Mouse (Mus musculus) hindbrain, embryonic 16.5 days (tissue): ENCODE measurements around the gene Ascl1. TPM values are rescaled to one million over a fixed set of nuclear protein-coding genes. Genes with fewer than 3 reads are reported as not detected.
A peak's percentile ranks its signal among the peaks of the same experiment; 100 is the strongest.

Source experiments
- ATAC-seq: fragments of 200-750 bp; cut with Nextera tagmentation; 2 replicates; pipeline ENCODE4 v1.8.0; 2017; ENCODE audit warnings: moderate TSS enrichment, moderate library complexity
- H3K27ac ChIP-seq: fragments of 300-500 bp; sonication (generic); 2 replicates; pipeline ENCODE4 v1.5.1; 2014; ENCODE audit warnings: low read depth, mild to moderate bottlenecking, control low read depth, low read length, moderate library complexity
- H3K27me3 ChIP-seq: fragments of 300-500 bp; sonication (generic); replicated peaks from 2 replicates; pipeline ENCODE4 v1.6.1; 2014; ENCODE audit warnings: low read length; ENCODE audit not compliant: control insufficient read depth, insufficient read depth
- H3K36me3 ChIP-seq: fragments of 300-500 bp; sonication (generic); 2 replicates; pipeline ENCODE4 v1.6.1; 2014; ENCODE audit warnings: mild to moderate bottlenecking, low read length, moderate library complexity, mixed read lengths; ENCODE audit not compliant: control insufficient read depth, insufficient read depth
- H3K4me1 ChIP-seq: fragments of 300-500 bp; sonication (generic); 2 replicates; pipeline ENCODE4 v1.6.1; 2014; ENCODE audit warnings: low read depth, low read length; ENCODE audit not compliant: control insufficient read depth, insufficient read depth
- H3K4me2 ChIP-seq: fragments of 300-500 bp; sonication (generic); 2 replicates; pipeline ENCODE4 v1.6.1; 2014; ENCODE audit warnings: mild to moderate bottlenecking, low read length, control low read depth, moderate library complexity
- H3K4me3 ChIP-seq: fragments of 300-500 bp; sonication (generic); 2 replicates; pipeline ENCODE4 v1.5.1; 2014; ENCODE audit warnings: mild to moderate bottlenecking, low read length, control low read depth, moderate library complexity
- H3K9ac ChIP-seq: fragments of 300-500 bp; sonication (generic); 2 replicates; pipeline ENCODE4 v1.6.1; 2014; ENCODE audit warnings: low read depth, mild to moderate bottlenecking, control low read depth, low read length, moderate library complexity
- H3K9me3 ChIP-seq: fragments of 300-500 bp; sonication (generic); 2 replicates; pipeline ENCODE4 v1.6.1; 2014; ENCODE audit warnings: mild to moderate bottlenecking, low read length, moderate library complexity; ENCODE audit not compliant: control insufficient read depth
- WGBS: fragments of 180-500 bp; shearing (Covaris S2); extraction: QIAGEN DNeasy Blood & Tissue Kit; methylation state at CpG from one replicate; pipeline ENCODE4 v1.1.7; 2014; 5-methylcytosine and 5-hydroxymethylcytosine counted together
- polyA plus RNA-seq: library from polyadenylated mRNA; unstranded; fragments of >200 nt; fragmentation: Nextera tagmentation; extraction: Ambion mirVana; gene quantifications from 2 replicates; pipeline ENCODE4 v1.2.1, GENCODE M21; 2015

Ascl1 gene
- 6.3 and 9.6 TPM in 2 replicates for polyA plus RNA-seq

GRCm38 (mm10) chr10:87493576-87493975 is at the start of gene Ascl1:
Gene Ascl1 (minus strand): TSS chr10:87493660.
- H3K4me2 ChIP-seq: peak within 1 kb of the TSS; percentile 97
- no peaks in the 10 kb centered on the region; the same call in 1 of the 2 replicates for H3K27me3 ChIP-seq
- no peaks in the 10 kb centered on the region for H3K36me3 ChIP-seq
- H3K9ac ChIP-seq: peak within 1 kb of the TSS; percentile 79
- H3K27ac ChIP-seq: peak within 1 kb of the TSS; percentile 86
- H3K4me3 ChIP-seq: peak within 1 kb of the TSS; percentile 79
- 0% methylated on average over 30 of the region's 34 CpGs for WGBS
- peak; percentile 61 for ATAC-seq
- peaks cover 25% of the 10 kb centered on the region for H3K4me1 ChIP-seq
- H3K9me3 ChIP-seq: no peaks in the 10 kb centered on the region

- ATAC-seq: no peak
- H3K27me3 ChIP-seq: no peaks in the 10 kb centered on the region
- H3K9me3 ChIP-seq: no peaks in the 10 kb centered on the region
- H3K4me1 ChIP-seq: no peaks in the 10 kb centered on the region
- no peak overlapping the region for H3K4me3 ChIP-seq
- H3K4me2 ChIP-seq: no peak overlapping the region
- H3K9ac ChIP-seq: no peak overlapping the region
- no peaks in the 10 kb centered on the region for H3K36me3 ChIP-seq
- H3K27ac ChIP-seq: no peak overlapping the region
- 83% methylated on average over 1 of the region's 1 CpGs for WGBS
These were observed 40.7 kb upstream of the Ascl1 start for GRCm38 (mm10) chr10:87534172-87534571.

DNA sequence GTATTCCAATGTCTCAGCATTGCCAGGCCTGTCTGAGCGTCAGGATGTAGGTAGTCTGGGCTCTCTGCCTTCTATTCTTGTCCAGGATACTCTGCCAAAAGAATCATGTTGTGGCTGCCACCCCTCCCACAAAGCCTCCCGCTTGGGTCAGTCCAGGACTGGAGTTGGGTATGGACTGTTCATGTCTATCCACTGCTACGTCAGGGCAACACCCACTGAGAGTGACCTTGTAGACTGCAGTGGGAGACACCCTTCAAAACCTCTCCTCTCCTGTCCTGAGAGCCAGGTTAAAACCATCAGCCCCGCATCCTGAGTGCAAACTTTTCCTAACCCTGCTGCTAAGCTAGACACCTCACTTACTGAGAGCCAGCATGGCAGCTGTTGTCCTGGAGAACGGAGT is 28.2 kb upstream of the Ascl1 start, which contains the start of gene Pah:
Pah (plus strand) TSS at position 150 of the 400 bp plus-strand sequence.
- no peak within 1 kb of the TSS for H3K27ac ChIP-seq
- WGBS: 81% methylated on average over 5 of the region's 5 CpGs
- H3K4me3 ChIP-seq: no peak within 1 kb of the TSS
- ATAC-seq: no peak
- no peaks in the 10 kb centered on the region for H3K4me1 ChIP-seq
- H3K27me3 ChIP-seq: no peaks in the 10 kb centered on the region
- no peaks in the 10 kb centered on the region for H3K9me3 ChIP-seq
- no peak within 1 kb of the TSS for H3K9ac ChIP-seq
- no peaks in the 10 kb centered on the region for H3K36me3 ChIP-seq
- no peak within 1 kb of the TSS for H3K4me2 ChIP-seq

GRCm38 (mm10) chr10:87520401-87521116 is 27.1 kb upstream of the Ascl1 start:
- Histone ChIP-seq H3K4me3 (no peak overlapping the region), H3K4me1 (no peaks in the 10 kb centered on the region), H3K36me3 (no peaks in the 10 kb centered on the region), H3K27me3 (no peaks in the 10 kb centered on the region), H3K4me2 (no peak overlapping the region), H3K9ac (no peak overlapping the region), H3K27ac (no peak overlapping the region), H3K9me3 (no peaks in the 10 kb centered on the region)
- no peak for ATAC-seq
- 75% methylated on average over 4 of the region's 4 CpGs for WGBS

GRCm38 (mm10) chr10:87518585-87518984 is 25.1 kb upstream of the Ascl1 start:
- Histone ChIP-seq H3K4me1 (no peaks in the 10 kb centered on the region), H3K9me3 (no peaks in the 10 kb centered on the region), H3K36me3 (no peaks in the 10 kb centered on the region), H3K4me2 (no peak overlapping the region), H3K27me3 (no peaks in the 10 kb centered on the region), H3K4me3 (no peak overlapping the region), H3K27ac (no peak overlapping the region), H3K9ac (no peak overlapping the region)
- WGBS: 82% methylated on average over 2 of the region's 2 CpGs
- ATAC-seq: no peak

- H3K36me3 ChIP-seq: no peaks in the 10 kb centered on the region
- ATAC-seq: no peak
- no peaks in the 10 kb centered on the region for H3K4me1 ChIP-seq
- no peak overlapping the region for H3K9ac ChIP-seq
- no peak overlapping the region for H3K4me2 ChIP-seq
- H3K27me3 ChIP-seq: no peaks in the 10 kb centered on the region
- no peak overlapping the region for H3K27ac ChIP-seq
- H3K9me3 ChIP-seq: no peaks in the 10 kb centered on the region
- no peak overlapping the region for H3K4me3 ChIP-seq
These were observed 19.6 kb upstream of the Ascl1 start for GRCm38 (mm10) chr10:87513052-87513451.

GRCm38 (mm10) chr10:87508581-87508980 is 15.1 kb upstream of the Ascl1 start:
- 97% methylated on average over 4 of the region's 4 CpGs for WGBS

GRCm38 (mm10) chr10:87503946-87504345 is 10.5 kb upstream of the Ascl1 start:
- no peak overlapping the region for H3K4me3 ChIP-seq
- peak overlapping the region; percentile 48 for H3K4me2 ChIP-seq
- no peaks in the 10 kb centered on the region for H3K36me3 ChIP-seq
- peaks cover 7% of the 10 kb centered on the region for H3K4me1 ChIP-seq
- peaks cover 6% of the 10 kb centered on the region for H3K27me3 ChIP-seq
- no peak overlapping the region for H3K9ac ChIP-seq
- H3K9me3 ChIP-seq: no peaks in the 10 kb centered on the region
- ATAC-seq: peak; percentile 55
- no peak overlapping the region for H3K27ac ChIP-seq
- WGBS: 4% methylated on average over 10 of the region's 10 CpGs

More at GRCm38 (mm10) chr10:87508581-87508980, 15.1 kb upstream of the Ascl1 start:
- no peak overlapping the region for H3K27ac ChIP-seq
- no peaks in the 10 kb centered on the region for H3K4me1 ChIP-seq
- H3K27me3 ChIP-seq: 0 out of 2 replicates have a peak, but pooled peaks cover 3% of the 10 kb centered on the region
- no peak overlapping the region for H3K4me3 ChIP-seq
- no peaks in the 10 kb centered on the region for H3K9me3 ChIP-seq
- H3K9ac ChIP-seq: no peak overlapping the region
- H3K4me2 ChIP-seq: no peak overlapping the region
- no peaks in the 10 kb centered on the region for H3K36me3 ChIP-seq
- no peak for ATAC-seq

- no peak overlapping the region for H3K27ac ChIP-seq
- no peaks in the 10 kb centered on the region for H3K9me3 ChIP-seq
- peaks cover 8% of the 10 kb centered on the region for H3K27me3 ChIP-seq
- no peaks in the 10 kb centered on the region for H3K36me3 ChIP-seq
- WGBS: 14% methylated on average over 5 of the region's 5 CpGs
- no peak overlapping the region for H3K9ac ChIP-seq
- H3K4me1 ChIP-seq: peaks cover 7% of the 10 kb centered on the region
- H3K4me2 ChIP-seq: no peak overlapping the region
- no peak overlapping the region for H3K4me3 ChIP-seq
- peak; percentile 69 for ATAC-seq
These were observed 8.8 kb upstream of the Ascl1 start for GRCm38 (mm10) chr10:87502283-87502682.
